Mouse (Mus musculus) heart, embryonic 10.5 days (tissue): ENCODE data around the gene Saa1. TPM values are rescaled to one million over a fixed set of nuclear protein-coding genes. Genes with fewer than 3 reads are reported as not detected.

Experiments
- DNase-seq: peaks from one replicate; pipeline ENCODE4 v3.0.0-alpha.2; 2017; ENCODE audit warnings: low spot score
- H3K27ac ChIP-seq: fragments of 300-500 bp; sonication (generic); 2 replicates; pipeline ENCODE4 v1.5.1; 2016; ENCODE audit warnings: mild to moderate bottlenecking
- H3K27me3 ChIP-seq: fragments of 300-500 bp; sonication (generic); 2 replicates; pipeline ENCODE4 v1.6.1; 2016; ENCODE audit warnings: mild to moderate bottlenecking; ENCODE audit not compliant: poor library complexity, insufficient read depth, severe bottlenecking
- H3K36me3 ChIP-seq: fragments of 300-500 bp; sonication (generic); 2 replicates; pipeline ENCODE4 v1.6.1; 2016; ENCODE audit warnings: mild to moderate bottlenecking, moderate library complexity
- H3K4me1 ChIP-seq: fragments of 300-500 bp; sonication (generic); 2 replicates; pipeline ENCODE4 v1.6.1; 2016; ENCODE audit warnings: mild to moderate bottlenecking
- H3K4me3 ChIP-seq: fragments of 300-500 bp; sonication (generic); 2 replicates; pipeline ENCODE4 v1.5.1; 2016; ENCODE audit warnings: mild to moderate bottlenecking, moderate library complexity
- H3K9me3 ChIP-seq: fragments of 300-500 bp; sonication (generic); 2 replicates; pipeline ENCODE4 v1.6.1; 2016; ENCODE audit warnings: mild to moderate bottlenecking, moderate library complexity
- WGBS: fragments of 180-500 bp; shearing (Covaris S2); methylation state at CpG from one replicate; pipeline ENCODE4 v1.1.7; 2016; 5-methylcytosine and 5-hydroxymethylcytosine counted together
- polyA plus RNA-seq: library from polyadenylated mRNA; unstranded; fragments of >200 nt; fragmentation: Nextera tagmentation; extraction: Ambion mirVana; gene quantifications from 2 replicates; pipeline ENCODE4 v1.2.1, GENCODE M21; 2016

Saa1 gene
- polyA plus RNA-seq, 1 experiment from 2014 or later: 2.7 TPM

GRCm38 (mm10) chr7:46738561-46739460, 4.0 kb downstream of the Saa1 start:
- 70% methylated on average over 12 of the region's 12 CpGs for WGBS
- H3K27ac ChIP-seq: no peak overlapping the region
- no peaks in the 10 kb centered on the region for H3K9me3 ChIP-seq
- no peak overlapping the region for H3K4me3 ChIP-seq
- no peaks in the 10 kb centered on the region; the same call in 1 of the 2 replicates for H3K27me3 ChIP-seq
- H3K36me3 ChIP-seq: no peaks in the 10 kb centered on the region
- H3K4me1 ChIP-seq: 0 out of 2 replicates have a peak, but pooled peaks cover 4% of the 10 kb centered on the region
- DNase-seq: no peak

GRCm38 (mm10) chr7:46734983-46735382, 7.8 kb downstream of the Saa1 start:
- WGBS: 67% methylated on average over 2 of the region's 2 CpGs
- DNase-seq: no peak

GRCm38 (mm10) chr7:46732458-46732857, 10.3 kb downstream of the Saa1 start, which contains the start of gene Saa4:
Gene Saa4, minus strand, starts transcription at chr7:46732603.
- H3K4me3 ChIP-seq: no peak within 1 kb of the TSS
- no peaks in the 10 kb centered on the region for H3K9me3 ChIP-seq
- no peak within 1 kb of the TSS for H3K27ac ChIP-seq
- no peaks in the 10 kb centered on the region; the same call in 1 of the 2 replicates for H3K27me3 ChIP-seq
- no peak for DNase-seq
- H3K36me3 ChIP-seq: no peaks in the 10 kb centered on the region
- H3K4me1 ChIP-seq: peaks cover 7% of the 10 kb centered on the region; the same call in 1 of the 2 replicates
- WGBS: 67% methylated on average over 4 of the region's 4 CpGs

More at GRCm38 (mm10) chr7:46734983-46735382, 7.8 kb downstream of the Saa1 start:
- H3K27ac ChIP-seq: no peak overlapping the region
- no peaks in the 10 kb centered on the region for H3K36me3 ChIP-seq
- no peaks in the 10 kb centered on the region; the same call in 1 of the 2 replicates for H3K27me3 ChIP-seq
- H3K4me1 ChIP-seq: 0 out of 2 replicates have a peak, but pooled peaks cover 4% of the 10 kb centered on the region
- H3K4me3 ChIP-seq: no peak overlapping the region
- H3K9me3 ChIP-seq: no peaks in the 10 kb centered on the region

GRCm38 (mm10) chr7:46727584-46727983, 15.2 kb downstream of the Saa1 start:
- Histone ChIP-seq H3K27me3 (0 out of 2 replicates have a peak, but pooled peaks cover 5% of the 10 kb centered on the region), H3K27ac (no peak overlapping the region), H3K4me3 (no peak overlapping the region), H3K36me3 (no peaks in the 10 kb centered on the region), H3K9me3 (no peaks in the 10 kb centered on the region), H3K4me1 (peaks cover 4% of the 10 kb centered on the region; the same call in 1 of the 2 replicates)
- 77% methylated on average over 1 of the region's 1 CpGs for WGBS
- no peak for DNase-seq

GRCm38 (mm10) chr7:46724396-46724795, 18.4 kb downstream of the Saa1 start:
- DNase-seq: no peak
- 75% methylated on average over 5 of the region's 5 CpGs for WGBS

GRCm38 (mm10) chr7:46723849-46724248, 18.9 kb downstream of the Saa1 start:
- Histone ChIP-seq H3K9me3 (no peaks in the 10 kb centered on the region), H3K4me1 (peaks cover 2% of the 10 kb centered on the region; the same call in 1 of the 2 replicates), H3K36me3 (no peaks in the 10 kb centered on the region), H3K27ac (no peak overlapping the region), H3K4me3 (no peak overlapping the region), H3K27me3 (0 out of 2 replicates have a peak, but pooled peaks cover 12% of the 10 kb centered on the region)
- 81% methylated on average over 3 of the region's 3 CpGs for WGBS
- DNase-seq: no peak

More at GRCm38 (mm10) chr7:46724396-46724795, 18.4 kb downstream of the Saa1 start:
- Histone ChIP-seq H3K9me3 (no peaks in the 10 kb centered on the region), H3K27ac (no peak overlapping the region), H3K4me3 (no peak overlapping the region), H3K4me1 (peaks cover 4% of the 10 kb centered on the region; the same call in 1 of the 2 replicates), H3K36me3 (no peaks in the 10 kb centered on the region), H3K27me3 (0 out of 2 replicates have a peak, but pooled peaks cover 12% of the 10 kb centered on the region)

- 88% methylated on average over 6 of the region's 6 CpGs for WGBS
- Histone ChIP-seq H3K4me3 (no peak overlapping the region), H3K9me3 (no peaks in the 10 kb centered on the region), H3K36me3 (no peaks in the 10 kb centered on the region), H3K27ac (no peak overlapping the region), H3K4me1 (no peaks in the 10 kb centered on the region), H3K27me3 (0 out of 2 replicates have a peak, but pooled peaks cover 15% of the 10 kb centered on the region)
- no peak for DNase-seq
Measured at GRCm38 (mm10) chr7:46723354-46723753, 19.4 kb downstream of the Saa1 start.

GRCm38 (mm10) chr7:46720460-46720859, 22.3 kb downstream of the Saa1 start:
- no peak overlapping the region for H3K4me3 ChIP-seq
- DNase-seq: no peak
- H3K36me3 ChIP-seq: no peaks in the 10 kb centered on the region
- H3K27ac ChIP-seq: no peak overlapping the region
- no peaks in the 10 kb centered on the region for H3K9me3 ChIP-seq
- WGBS: 68% methylated on average over 9 of the region's 9 CpGs
- H3K27me3 ChIP-seq: 0 out of 2 replicates have a peak, but pooled peaks cover 20% of the 10 kb centered on the region
- no peaks in the 10 kb centered on the region for H3K4me1 ChIP-seq

GRCm38 (mm10) chr7:46719526-46719925, 23.3 kb downstream of the Saa1 start:
- Histone ChIP-seq H3K4me3 (no peak overlapping the region), H3K4me1 (no peaks in the 10 kb centered on the region), H3K27ac (no peak overlapping the region), H3K27me3 (0 out of 2 replicates have a peak, but pooled peaks cover 19% of the 10 kb centered on the region), H3K9me3 (no peaks in the 10 kb centered on the region), H3K36me3 (no peaks in the 10 kb centered on the region)
- WGBS: 76% methylated on average over 7 of the region's 7 CpGs
- DNase-seq: no peak

GRCm38 (mm10) chr7:46718591-46719270, 24.0 kb downstream of the Saa1 start:
- no peaks in the 10 kb centered on the region for H3K9me3 ChIP-seq
- no peaks in the 10 kb centered on the region for H3K36me3 ChIP-seq
- H3K27me3 ChIP-seq: 0 out of 2 replicates have a peak, but pooled peaks cover 15% of the 10 kb centered on the region
- no peak overlapping the region for H3K4me3 ChIP-seq
- H3K4me1 ChIP-seq: no peaks in the 10 kb centered on the region
- no peak overlapping the region for H3K27ac ChIP-seq
- DNase-seq: no peak
- 73% methylated on average over 7 of the region's 7 CpGs for WGBS

- no peaks in the 10 kb centered on the region for H3K36me3 ChIP-seq
- WGBS: 45% methylated on average over 5 of the region's 5 CpGs
- no peak for DNase-seq
Measured at GRCm38 (mm10) chr7:46716897-46717296, 25.9 kb downstream of the Saa1 start.

GRCm38 (mm10) chr7:46715600-46715999, 27.2 kb downstream of the Saa1 start, which contains the start of gene Saa3:
Gene Saa3, minus strand, starts transcription at chr7:46715700.
- H3K9me3 ChIP-seq: no peaks in the 10 kb centered on the region
- H3K4me3 ChIP-seq: no peak within 1 kb of the TSS
- H3K27ac ChIP-seq: no peak within 1 kb of the TSS
- H3K4me1 ChIP-seq: no peaks in the 10 kb centered on the region
- 81% methylated on average over 5 of the region's 5 CpGs for WGBS
- DNase-seq: no peak
- no peaks in the 10 kb centered on the region for H3K36me3 ChIP-seq
- peaks cover 15% of the 10 kb centered on the region; the same call in 1 of the 2 replicates for H3K27me3 ChIP-seq

More at GRCm38 (mm10) chr7:46716897-46717296, 25.9 kb downstream of the Saa1 start:
- Histone ChIP-seq H3K27ac (no peak overlapping the region), H3K27me3 (peaks cover 18% of the 10 kb centered on the region; the same call in 1 of the 2 replicates), H3K4me1 (no peaks in the 10 kb centered on the region), H3K4me3 (no peak overlapping the region), H3K9me3 (no peaks in the 10 kb centered on the region)
